Mouse (Mus musculus) thymus, postnatal 0 days (tissue): ENCODE results near the gene Edil3. TPM values are rescaled to one million over a fixed set of nuclear protein-coding genes. Genes with fewer than 3 reads are reported as not detected.

Source experiments
- DNase-seq: peaks from one replicate; pipeline ENCODE4 v3.0.0-alpha.2; 2015; ENCODE audit warnings: low spot score
- polyA plus RNA-seq: library from polyadenylated mRNA; unstranded; fragments of >200 nt; fragmentation: Nextera tagmentation; extraction: Ambion mirVana; gene quantifications from 2 replicates; pipeline ENCODE4 v1.2.1, GENCODE M21; 2015

Gene Edil3
- polyA plus RNA-seq = 0.08 and 0.17 TPM in 2 replicates

DNA sequence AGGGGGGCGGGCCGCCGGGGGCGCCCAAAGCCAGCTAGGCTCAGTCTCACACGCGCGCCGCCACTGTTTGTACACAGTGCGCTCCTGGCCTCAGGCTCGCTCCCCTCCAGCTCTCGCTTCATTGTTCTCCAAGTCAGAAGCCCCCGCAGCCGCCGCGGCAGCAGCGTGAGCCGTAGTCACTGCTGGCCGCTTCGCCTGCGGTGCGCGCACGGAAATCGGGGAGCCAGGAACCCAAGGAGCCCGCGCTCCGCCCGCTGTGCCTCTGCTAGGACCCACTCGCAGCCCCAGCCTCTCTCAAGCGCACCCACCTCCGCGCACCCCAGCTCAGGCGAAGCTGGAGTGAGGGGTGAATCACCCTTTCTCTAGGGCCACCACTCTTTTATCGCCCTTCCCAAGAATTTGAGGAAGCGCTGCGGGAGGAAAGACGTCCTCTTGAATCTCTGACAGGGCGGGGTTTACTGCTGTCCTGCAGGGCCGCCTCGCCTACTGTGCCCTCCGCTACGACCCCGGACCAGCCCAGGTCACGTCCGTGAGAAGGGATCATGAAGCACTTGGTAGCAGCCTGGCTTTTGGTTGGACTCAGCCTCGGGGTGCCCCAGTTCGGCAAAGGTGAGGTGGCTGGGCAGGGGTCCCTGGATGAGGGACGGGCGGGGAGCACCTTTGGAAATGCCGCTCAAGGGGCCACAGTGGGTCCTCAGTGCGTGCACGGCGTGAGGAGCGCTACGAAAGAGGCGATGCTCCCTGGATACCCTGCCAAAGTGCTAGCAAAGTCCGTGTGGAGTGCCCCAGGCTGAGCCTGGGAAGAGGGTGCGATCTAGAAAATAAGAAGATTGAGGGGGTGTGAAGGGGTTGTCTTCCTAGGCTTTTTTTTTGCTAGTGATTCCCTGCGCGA, at the start of gene Edil3:
Gene Edil3 (plus strand): TSS at position 33 of the 892 bp plus-strand sequence.
- DNase-seq = peak; percentile 11

DNA sequence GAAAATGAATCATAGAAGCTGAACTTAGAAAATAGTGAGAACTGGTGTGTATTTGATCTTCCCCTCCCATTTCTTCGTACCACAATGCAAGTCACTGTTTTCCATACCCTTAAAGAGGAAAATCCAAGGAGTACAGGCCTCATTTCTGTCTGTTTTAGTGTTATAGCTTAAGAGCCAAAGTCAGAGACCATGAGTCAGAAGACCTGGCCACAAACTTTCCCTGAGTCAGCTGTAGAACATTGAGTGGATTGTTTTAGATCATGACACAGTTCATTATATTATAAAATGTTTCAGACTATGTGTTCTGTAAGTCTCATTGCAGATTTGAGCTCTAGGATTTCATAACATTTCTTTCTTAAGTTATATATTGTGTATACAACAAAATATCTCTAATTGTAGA, 22.1 kb upstream of the Edil3 start:
- DNase-seq = no peak

DNA sequence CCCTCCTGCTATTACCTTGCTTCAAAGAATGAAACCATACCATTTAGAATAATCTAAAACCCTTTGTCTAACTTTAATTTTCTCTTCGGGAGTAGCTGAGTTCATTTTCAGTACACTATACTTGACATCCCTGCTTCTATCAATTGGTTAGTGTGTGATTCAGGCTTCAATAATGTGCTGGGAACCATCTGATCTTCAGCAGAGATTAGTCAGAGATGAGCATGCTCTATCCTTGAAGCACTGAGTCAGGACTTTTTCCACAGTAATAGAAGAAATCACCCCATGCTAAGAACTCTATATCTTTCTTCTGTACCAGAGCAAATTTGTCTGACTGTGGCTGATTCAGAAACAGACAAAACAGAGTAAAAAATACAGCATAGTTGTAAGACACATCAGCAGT, 20.3 kb upstream of the Edil3 start:
- no peak for DNase-seq

DNA sequence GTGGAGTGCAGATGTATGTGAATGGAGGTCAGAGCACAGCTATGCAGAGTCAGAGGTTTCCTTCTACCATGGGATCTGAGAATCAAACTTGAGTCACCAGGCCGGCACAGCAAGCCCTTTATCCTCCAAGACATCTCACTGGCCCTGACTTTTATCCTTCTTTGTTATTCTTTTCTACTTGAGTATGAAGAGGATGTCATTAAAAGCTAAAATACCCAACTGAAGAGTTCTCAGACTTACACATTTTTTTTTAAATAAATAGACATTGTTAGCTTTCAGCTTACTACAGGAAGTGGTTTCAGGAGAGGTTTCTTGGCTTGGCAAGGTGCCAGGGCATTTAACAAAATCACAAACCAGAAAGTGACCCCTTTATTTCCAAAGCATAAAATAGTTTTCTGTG, 15.4 kb upstream of the Edil3 start:
- DNase-seq = peak; percentile 17

DNA sequence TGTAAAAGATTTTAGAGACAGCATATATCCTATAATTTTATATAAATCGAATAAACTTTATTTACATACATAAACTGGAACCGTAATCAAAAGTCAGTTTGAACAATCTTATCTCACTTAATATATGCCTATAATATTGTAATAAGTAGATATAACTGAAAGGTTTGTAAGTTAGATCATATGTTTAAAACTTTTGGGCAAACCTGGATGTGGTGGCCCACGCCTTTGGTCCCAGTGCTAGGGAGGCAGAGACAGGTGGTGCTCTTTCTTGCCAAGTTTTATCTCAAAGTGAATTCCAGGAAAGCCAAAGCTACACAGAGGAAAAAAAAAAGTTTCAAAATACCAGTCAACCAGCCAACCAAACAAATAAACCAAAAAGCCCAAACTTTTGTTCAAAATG, 15.0 kb upstream of the Edil3 start:
- no peak for DNase-seq

DNA sequence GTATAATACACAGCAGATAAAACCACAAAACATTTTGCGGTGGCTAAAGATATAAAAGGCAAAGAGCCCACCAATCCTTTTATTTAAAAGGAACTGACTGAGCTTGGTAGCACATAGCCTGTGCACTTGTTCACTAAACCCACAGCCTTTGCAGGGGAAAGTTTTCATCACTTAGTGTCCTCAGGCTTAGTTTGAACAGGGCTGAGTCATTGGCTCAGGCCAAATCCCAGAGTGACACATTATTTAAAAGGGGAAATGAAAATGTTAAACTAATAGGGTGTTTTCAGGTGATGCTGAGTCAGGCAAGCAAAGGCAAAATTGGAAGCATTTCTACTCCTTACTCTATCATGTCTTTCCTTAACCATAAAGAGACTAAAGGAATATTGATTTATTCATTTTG, 11.2 kb upstream of the Edil3 start:
- DNase-seq = no peak

DNA sequence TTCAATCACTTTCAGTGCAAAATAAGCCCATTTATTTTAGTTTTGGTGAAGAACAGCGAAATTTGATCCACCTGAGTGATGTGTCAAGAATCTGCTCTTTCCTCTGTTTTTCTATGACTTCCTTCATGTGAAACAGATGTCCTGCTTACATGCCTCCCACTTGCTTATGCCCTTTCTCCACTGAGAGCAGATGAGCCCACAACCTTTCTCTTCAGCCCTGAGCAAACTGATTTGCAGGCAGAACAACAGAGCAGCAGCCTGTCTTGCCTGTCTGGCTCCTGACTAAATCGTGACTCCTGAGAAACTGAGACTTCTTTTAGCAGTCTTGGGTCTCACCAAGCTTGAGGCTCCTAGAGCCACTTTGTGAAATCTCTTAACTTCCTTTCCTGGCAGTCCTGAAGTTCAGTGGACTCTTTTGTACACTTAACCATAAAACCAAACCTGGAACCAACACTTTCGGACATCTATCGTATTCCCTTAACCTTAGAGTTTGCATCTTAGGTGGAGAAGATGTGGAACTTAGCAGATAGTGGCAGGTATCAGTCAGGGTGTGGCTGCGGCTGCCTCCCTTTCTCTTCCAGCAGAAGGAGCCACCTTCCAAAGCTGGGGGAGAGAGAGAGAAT, 475 bp upstream of the Edil3 start:
- no peak for DNase-seq

DNA sequence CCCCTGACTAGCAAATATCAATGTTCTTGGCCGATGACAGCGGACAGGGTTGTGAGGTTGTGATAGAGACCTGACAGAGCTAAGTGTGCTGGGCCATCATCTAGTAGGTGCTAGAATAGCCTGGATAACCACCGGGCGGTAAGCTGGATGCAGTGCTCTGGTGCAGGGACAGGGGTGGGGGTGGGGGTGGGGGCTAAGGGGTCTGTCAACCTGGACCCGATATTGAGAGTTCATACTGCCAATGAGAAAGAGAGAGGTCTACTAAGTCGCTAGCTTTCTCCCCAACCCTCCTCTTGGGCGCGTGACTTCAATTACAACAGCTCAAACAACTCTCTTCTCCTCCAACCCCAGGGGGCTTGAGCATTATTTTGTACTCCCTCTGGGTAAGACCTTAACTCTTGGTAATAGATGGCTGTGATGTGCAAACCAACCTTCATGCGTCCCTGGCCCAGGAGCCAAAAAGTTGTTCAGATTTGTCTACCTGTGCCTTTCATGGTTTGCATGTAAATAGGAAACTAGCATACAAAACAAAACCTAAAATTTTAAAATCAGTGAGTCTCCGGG, 1.1 kb downstream of the Edil3 start:
- no peak for DNase-seq

DNA sequence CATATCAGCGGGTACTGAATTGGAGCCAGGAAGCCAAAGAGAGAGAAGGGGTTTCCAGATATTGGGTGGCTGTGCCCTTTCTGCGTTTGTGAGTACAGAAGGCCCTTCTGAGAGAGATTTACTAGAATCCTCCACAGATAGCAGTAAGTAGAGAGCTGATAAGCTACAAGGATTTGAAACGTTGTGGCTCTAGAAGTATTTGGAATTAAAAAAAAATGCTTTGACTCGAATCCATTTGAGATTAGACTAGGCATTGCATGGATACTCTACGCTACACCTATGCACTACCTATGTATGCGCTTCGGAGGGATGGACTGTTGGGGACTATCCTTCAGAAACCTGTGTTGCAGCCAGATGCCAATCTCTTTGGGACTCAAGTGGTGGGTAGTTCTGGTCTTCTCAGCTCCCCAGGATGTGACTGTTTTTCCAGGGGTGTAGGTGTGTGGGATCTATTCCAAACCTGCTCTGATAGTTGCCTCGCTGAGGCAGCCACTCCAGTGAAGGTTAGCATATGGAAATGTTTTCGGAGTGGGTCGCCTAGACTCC, 1.8 kb downstream of the Edil3 start:
- no peak for DNase-seq

DNA sequence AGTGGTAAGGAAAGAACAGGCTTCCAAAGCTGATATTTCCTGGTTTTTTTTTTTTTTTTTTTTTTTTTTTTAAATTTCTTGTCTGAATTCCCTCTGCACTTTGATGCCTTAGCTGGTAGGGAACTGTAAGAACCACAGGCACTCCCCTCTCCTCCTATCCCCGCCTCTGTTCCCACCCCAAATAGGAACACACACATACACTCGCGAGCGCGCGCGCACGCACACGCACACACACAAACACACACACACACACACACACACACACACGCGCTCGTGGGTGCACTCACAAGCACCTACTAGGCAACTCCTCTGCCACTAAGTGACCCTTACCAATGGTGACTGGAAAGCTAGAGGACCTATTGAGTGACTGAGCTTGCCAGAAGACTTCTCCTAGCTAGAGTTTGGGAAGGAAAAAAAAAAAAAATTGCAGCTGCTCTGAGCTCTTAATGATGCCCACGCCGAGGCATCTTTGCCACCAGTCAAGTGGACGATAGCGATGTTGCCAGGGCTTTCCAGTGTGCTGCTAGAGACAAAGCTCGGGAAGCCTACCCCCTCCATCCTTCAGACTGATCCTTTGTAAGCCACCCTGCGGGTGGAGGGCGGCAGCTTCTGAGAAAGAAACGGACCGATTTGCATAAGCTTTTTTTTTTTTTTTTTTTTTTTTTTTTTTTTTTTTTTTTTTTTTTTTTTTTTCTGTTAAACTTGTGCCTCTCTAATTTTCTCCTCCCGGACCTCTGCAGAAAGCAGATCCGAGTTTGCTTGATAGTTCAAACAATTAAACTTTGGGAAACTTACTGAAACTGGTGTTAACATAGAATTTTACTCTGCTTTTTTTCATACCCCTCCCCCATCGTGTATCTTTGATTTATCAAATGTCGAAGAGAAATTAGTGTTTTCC, 2.5 kb downstream of the Edil3 start:
- peak; percentile 19 for DNase-seq

DNA sequence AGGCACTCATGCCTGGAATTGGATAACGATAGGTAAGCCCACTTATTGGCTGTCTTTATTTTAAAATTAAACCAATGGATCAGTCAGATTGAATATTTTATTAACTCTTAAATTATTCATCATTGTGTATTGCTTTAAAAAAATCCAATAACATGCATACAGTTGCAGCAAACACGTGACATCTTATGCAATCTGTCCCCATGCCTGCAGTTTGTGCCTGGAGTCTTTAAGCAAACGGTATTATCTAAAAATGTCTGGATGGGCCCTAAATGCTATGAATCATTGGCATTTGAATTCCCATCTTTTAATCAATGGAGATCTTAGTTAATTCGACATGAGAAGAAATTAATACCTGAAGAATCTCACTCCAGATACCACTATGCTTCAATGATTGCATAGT, 3.2 kb downstream of the Edil3 start:
- no peak for DNase-seq

DNA sequence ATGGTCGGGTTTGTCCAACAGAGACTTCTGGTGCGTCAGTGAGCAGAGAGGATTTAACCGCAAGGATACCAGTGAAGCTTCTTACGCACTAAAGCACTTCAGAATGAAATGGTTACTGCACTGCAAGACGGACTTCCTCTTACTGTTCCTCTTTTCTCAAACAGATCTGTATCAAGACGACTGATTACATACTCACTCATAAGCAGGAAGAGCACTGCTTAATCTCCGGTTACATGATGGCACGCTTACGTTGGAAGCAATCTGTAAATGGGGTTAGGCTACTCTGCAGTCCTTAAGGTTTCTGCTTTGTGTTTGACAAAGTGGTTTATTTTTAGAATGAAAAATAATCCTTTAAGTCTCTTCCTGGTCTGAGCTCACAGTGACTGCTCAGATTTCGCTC, 7.1 kb downstream of the Edil3 start:
- peak; percentile 10 for DNase-seq

DNA sequence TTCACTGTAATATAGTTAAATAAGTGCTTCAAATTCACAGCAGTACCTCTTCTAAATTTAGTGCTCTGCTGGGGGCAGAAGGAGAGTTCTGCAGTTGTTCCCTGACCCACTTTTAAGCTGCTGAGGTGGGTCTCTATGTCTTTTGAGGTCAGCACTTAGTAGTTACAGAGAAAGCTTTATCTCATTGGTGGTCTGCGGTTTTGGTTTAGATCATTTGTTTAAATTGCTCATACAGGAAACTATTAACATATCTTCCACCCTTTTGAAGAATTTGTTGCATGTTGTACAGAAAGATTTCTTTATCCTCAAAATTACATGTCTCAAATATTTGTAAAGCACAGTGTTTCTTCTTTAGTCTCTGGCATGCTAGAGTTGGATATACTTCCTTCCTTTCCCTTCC, 12.5 kb downstream of the Edil3 start:
- no peak for DNase-seq

DNA sequence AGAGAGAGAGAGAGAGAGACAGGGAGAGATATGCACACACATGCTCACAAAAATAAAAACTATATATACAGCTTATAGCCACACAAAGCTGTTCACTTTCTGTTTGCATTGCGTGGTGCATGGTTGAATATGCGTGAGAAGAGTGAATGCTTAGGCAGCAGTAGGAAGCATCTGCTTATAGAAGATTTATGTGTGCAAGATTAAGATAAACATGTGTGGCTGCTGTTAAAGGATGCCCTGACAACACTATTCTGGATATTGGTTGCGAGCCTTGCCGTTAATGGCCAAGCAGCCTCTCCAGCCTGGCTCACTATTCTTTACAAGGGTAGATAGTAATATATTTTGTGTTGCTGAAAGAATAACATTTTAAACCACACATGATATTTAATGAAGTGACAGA, 28.5 kb downstream of the Edil3 start:
- no peak for DNase-seq

DNA sequence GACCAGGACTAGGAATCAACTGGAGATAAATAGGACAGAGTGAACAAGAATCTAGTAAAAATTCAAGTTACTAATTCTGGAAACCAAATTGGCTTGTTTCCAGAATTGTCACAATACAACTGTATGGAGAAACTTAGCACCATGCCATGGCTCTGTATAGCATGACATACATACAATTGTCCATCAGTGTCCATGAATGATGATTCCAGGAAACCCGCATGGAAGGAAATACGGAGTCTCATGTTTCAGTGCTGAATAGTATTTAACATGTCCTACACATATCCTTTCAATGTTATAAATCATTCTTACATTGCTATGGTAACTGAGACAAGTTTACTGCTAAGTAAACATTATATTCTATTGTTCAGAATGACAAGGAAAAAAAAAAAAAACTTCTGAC, 58.7 kb downstream of the Edil3 start:
- no peak for DNase-seq

DNA sequence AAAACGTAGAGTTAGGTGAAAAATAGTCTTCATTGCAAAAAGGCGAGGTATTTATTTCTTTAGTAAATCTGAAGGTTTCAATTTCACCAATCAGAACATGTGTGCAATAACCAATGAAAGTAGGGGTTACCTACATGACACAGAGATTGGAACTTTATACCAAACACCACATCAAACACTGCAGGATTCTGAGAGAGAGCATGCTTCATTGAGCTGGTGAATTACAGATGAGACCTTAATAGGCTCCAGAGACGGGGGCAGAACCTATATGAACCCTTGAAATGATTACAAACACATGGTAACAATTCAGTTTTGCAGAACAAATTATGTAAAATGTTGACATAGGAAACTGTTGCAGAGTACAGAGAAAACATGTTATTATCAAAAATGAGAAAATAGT, 69.5 kb downstream of the Edil3 start:
- no peak for DNase-seq

DNA sequence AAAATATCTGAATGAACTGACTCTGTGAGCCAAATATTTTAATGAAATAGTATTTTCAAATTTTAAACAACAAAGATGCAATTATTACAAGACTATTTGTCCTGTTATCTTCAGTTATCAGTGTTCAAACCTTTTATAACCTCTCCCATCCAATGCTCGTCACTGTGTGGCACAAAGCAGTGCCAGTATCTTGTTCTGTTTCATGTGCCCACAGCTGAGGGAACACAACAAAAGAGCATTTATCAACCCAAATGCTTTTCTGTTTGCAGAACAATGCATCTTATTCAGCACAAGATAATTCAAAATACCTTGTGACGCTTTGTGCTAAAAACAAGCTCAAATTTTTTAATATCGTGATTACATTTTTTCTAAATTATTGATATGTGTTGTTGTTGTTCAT, 78.8 kb downstream of the Edil3 start:
- DNase-seq = no peak

DNA sequence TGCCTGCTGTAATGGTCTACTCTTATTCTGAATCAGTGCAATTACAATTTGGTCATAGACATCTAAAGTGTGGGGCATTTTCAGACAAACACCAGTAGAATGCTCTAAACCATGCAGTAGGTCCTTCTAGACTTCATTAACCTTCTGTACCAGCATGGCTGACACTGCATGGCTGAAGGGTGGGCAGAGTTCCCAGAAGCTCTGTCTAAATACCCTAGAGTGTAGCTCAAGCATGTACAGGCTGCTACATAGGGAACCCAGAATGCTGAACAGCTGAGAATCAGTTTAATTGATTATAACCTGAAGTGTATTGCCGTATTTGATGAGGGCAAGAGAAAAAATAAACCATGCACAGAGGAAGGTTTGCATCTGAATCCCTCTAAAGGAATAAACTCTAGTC, 86.1 kb downstream of the Edil3 start:
- no peak for DNase-seq

DNA sequence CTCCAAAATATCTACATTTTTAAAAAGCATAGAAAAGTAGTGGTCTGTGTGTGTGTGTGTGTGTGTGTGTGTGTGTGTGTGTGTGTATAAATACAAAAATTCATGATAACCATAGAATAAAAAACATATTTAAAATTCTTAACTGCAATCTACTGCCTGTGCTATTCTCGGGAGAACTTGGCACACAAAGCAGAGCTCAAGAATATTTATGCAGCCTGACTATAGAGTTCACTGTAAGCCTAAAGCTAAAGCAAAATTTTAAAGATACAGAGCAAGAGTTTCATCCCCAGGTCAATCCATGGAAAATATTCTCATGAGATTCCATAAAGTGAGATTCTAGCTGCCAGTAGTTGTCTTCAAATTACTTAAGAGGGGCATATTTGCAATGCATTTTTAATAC, 86.9 kb downstream of the Edil3 start:
- no peak for DNase-seq

DNA sequence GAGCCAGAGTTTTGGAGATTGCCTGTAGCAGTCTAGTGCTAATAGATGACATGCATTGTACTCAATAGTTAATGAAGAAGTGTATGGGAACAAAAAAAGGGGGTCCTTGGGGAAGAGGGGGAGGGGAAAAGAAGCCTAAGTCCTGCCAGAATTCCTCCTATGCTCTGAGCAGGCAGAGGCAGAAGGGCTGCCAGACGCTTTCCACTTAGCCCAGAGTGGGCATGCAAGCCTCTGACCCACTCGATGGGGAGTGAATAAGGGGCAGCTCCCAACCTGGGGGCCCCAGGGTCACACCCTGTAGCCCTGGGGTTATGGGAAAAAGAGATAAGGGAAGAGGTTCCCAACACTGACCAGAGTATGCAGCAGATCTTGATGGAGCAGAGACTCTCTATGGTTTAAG, 95.2 kb downstream of the Edil3 start:
- no peak for DNase-seq

DNA sequence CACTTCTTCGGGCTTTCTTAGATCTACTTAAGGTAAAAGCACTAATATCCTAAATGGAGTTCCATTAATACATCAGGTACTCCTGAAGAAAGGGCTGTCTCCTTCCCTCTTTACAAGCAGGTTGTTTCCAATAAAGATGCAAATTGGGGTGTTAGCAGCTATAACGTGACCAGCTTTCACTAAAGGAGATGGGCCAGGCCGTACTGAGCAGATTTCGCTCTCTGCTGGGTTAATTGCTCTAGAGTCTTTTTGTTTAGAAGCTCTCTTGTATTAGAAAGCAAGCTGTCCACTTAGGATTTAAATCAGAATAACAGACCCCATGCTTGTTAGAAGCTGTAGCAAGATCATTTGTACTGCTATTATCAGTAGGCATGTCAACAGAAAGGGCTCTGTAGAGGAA, 108.4 kb downstream of the Edil3 start:
- no peak for DNase-seq
